Mouse (Mus musculus) hindbrain, embryonic 11.5 days (tissue): ENCODE measurements at regions not wholly inside any gene's neighbourhood (a gene's known extent, or its start where the extent isn't known, plus 50 kb on each side); places are given as distances from the start of the nearest gene placed in this dataset.

Experiments used
- ATAC-seq: fragments of 200-750 bp; cut with Nextera tagmentation; 2 replicates; pipeline ENCODE4 v1.8.0; 2017; ENCODE audit warnings: mild to moderate bottlenecking, moderate TSS enrichment, moderate library complexity; ENCODE audit not compliant: low FRiP score
- DNase-seq: peaks from one replicate; pipeline ENCODE4 v3.0.0-alpha.2; 2015; ENCODE audit warnings: low spot score
- H3K27ac ChIP-seq: fragments of 300-500 bp; sonication (generic); 2 replicates; pipeline ENCODE4 v1.5.1; 2014; ENCODE audit warnings: mild to moderate bottlenecking, low read depth, low read length
- H3K27me3 ChIP-seq: fragments of 300-500 bp; sonication (generic); 2 replicates; pipeline ENCODE4 v1.6.1; 2014; ENCODE audit warnings: mild to moderate bottlenecking, low read length, moderate library complexity, mixed read lengths; ENCODE audit not compliant: control insufficient read depth, insufficient read depth
- H3K36me3 ChIP-seq: fragments of 300-500 bp; sonication (generic); 2 replicates; pipeline ENCODE4 v1.6.1; 2014; ENCODE audit warnings: mild to moderate bottlenecking, low read length, moderate library complexity, mixed read lengths; ENCODE audit not compliant: control insufficient read depth, insufficient read depth
- H3K4me1 ChIP-seq: fragments of 300-500 bp; sonication (generic); replicated peaks from 2 replicates; pipeline ENCODE4 v1.6.1; 2014; ENCODE audit warnings: low read length, mixed read lengths; ENCODE audit not compliant: control insufficient read depth, insufficient read depth
- H3K4me2 ChIP-seq: fragments of 300-500 bp; sonication (generic); replicated peaks from 2 replicates; pipeline ENCODE4 v1.6.1; 2014; ENCODE audit warnings: mild to moderate bottlenecking, low read depth, low read length
- H3K4me3 ChIP-seq: fragments of 300-500 bp; sonication (generic); 2 replicates; pipeline ENCODE4 v1.5.1; 2014; ENCODE audit warnings: low read depth, low read length
- H3K9ac ChIP-seq: fragments of 300-500 bp; sonication (generic); 2 replicates; pipeline ENCODE4 v1.6.1; 2014; ENCODE audit warnings: low read depth, low read length
- H3K9me3 ChIP-seq: fragments of 300-500 bp; sonication (generic); 2 replicates; pipeline ENCODE4 v1.6.1; 2016; ENCODE audit warnings: low read length; ENCODE audit not compliant: control insufficient read depth
- WGBS: fragments of 180-500 bp; shearing (Covaris S2); extraction: QIAGEN DNeasy Blood & Tissue Kit; methylation state at CpG from one replicate; pipeline ENCODE4 v1.1.7; 2014; 5-methylcytosine and 5-hydroxymethylcytosine counted together

GRCm38 (mm10) chr4:47845239-47845638, 199.7 kb upstream of the Nr4a3 start:
- Histone ChIP-seq H3K27me3 (no peaks in the 10 kb centered on the region), H3K4me2 (no peak overlapping the region), H3K27ac (no peak overlapping the region), H3K9ac (no peak overlapping the region), H3K36me3 (no peaks in the 10 kb centered on the region), H3K9me3 (no peaks in the 10 kb centered on the region), H3K4me1 (no peaks in the 10 kb centered on the region), H3K4me3 (no peak overlapping the region)
- DNase-seq, result peak; percentile 8
- 49% methylated on average over 4 of the region's 4 CpGs for WGBS
- ATAC-seq, result no peak

- H3K4me2 ChIP-seq, result no peak overlapping the region
- H3K9ac ChIP-seq, result no peak overlapping the region
- H3K4me1 ChIP-seq, result no peaks in the 10 kb centered on the region
- DNase-seq (no peak), ATAC-seq (no peak)
- no peaks in the 10 kb centered on the region for H3K9me3 ChIP-seq
- 66% methylated on average over 12 of the region's 12 CpGs for WGBS
- H3K27me3 ChIP-seq, result no peaks in the 10 kb centered on the region
- H3K4me3 ChIP-seq, result no peak overlapping the region
- no peak overlapping the region for H3K27ac ChIP-seq
- H3K36me3 ChIP-seq, result no peaks in the 10 kb centered on the region
These were observed 198.3 kb upstream of the Nr4a3 start for GRCm38 (mm10) chr4:47846389-47847318.

- Histone ChIP-seq H3K9ac (no peak overlapping the region), H3K4me2 (no peak overlapping the region), H3K4me3 (no peak overlapping the region), H3K27me3 (no peaks in the 10 kb centered on the region), H3K9me3 (no peaks in the 10 kb centered on the region), H3K27ac (no peak overlapping the region), H3K36me3 (no peaks in the 10 kb centered on the region), H3K4me1 (no peaks in the 10 kb centered on the region)
- ATAC-seq, result no peak
- 62% methylated on average over 6 of the region's 6 CpGs for WGBS
- no peak for DNase-seq
These were observed 183.8 kb upstream of the Nr4a3 start for GRCm38 (mm10) chr4:47861151-47861550.

GRCm38 (mm10) chr4:47870010-47870637, 174.8 kb upstream of the Nr4a3 start:
- Histone ChIP-seq H3K36me3 (no peaks in the 10 kb centered on the region), H3K27ac (0 out of 2 replicates have a peak overlapping the region, but pooled peaks have one; percentile 5), H3K4me1 (no peaks in the 10 kb centered on the region), H3K27me3 (no peaks in the 10 kb centered on the region), H3K4me2 (no peak overlapping the region), H3K9ac (no peak overlapping the region), H3K9me3 (no peaks in the 10 kb centered on the region), H3K4me3 (no peak overlapping the region)
- no peak for ATAC-seq
- no peak for DNase-seq
- 85% methylated on average over 7 of the region's 7 CpGs for WGBS

DNA sequence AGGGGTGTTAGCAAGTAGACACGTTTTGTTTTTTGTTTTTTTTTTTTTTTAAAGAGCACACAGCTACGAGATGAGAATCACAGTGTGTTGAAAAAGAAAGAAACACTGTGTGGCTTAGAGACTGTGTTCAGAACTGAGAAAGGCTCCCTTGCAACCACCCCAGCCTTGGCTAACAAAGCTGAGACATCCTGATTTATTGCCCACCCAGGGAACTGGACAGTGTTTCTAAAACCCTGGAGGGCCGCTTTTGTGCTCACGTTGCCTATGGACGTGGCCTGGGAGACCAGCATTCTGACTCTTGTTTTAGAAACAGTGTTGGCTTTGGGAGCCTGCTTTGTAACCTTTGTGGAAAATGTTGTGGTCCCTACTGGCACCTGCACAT, 174.3 kb upstream of the Nr4a3 start:
- peak; percentile 53; the same call in 1 of the 2 replicates for ATAC-seq
- WGBS, result 36% methylated on average over 5 of the region's 5 CpGs

DNA sequence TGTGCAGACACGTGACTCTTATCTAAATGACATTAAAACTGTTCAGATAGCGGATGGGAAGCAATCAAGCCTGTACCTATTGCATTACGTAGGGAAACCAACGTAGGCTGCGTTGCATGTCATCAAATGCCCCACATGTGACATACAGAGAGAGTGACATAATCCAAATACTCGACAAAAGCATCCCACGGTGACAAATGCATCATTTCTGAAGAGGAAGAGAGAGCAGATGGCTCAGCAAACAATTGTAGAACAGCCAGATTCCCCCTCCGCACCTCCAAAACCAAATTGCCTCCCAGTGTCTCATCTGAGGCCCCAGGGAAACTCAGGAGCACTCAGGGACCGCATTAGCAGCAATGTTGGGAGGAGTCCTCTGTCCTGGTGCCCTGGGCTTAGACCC, 163.4 kb upstream of the Nr4a3 start:
- H3K4me2 ChIP-seq, result no peak overlapping the region
- 77% methylated on average over 9 of the region's 9 CpGs for WGBS
- H3K27me3 ChIP-seq, result no peaks in the 10 kb centered on the region
- H3K4me3 ChIP-seq, result no peak overlapping the region
- no peaks in the 10 kb centered on the region for H3K4me1 ChIP-seq
- H3K27ac ChIP-seq, result no peak overlapping the region
- no peaks in the 10 kb centered on the region for H3K36me3 ChIP-seq
- H3K9ac ChIP-seq, result no peak overlapping the region
- ATAC-seq, result no peak
- H3K9me3 ChIP-seq, result no peaks in the 10 kb centered on the region
- DNase-seq, result no peak

More for the DNA sequence above, 174.3 kb upstream of the Nr4a3 start:
- Histone ChIP-seq H3K27ac (no peak overlapping the region), H3K4me1 (no peaks in the 10 kb centered on the region), H3K9ac (no peak overlapping the region), H3K9me3 (no peaks in the 10 kb centered on the region), H3K36me3 (no peaks in the 10 kb centered on the region), H3K27me3 (no peaks in the 10 kb centered on the region), H3K4me3 (no peak overlapping the region), H3K4me2 (no peak overlapping the region)
- DNase-seq, result peak; percentile 5

DNA sequence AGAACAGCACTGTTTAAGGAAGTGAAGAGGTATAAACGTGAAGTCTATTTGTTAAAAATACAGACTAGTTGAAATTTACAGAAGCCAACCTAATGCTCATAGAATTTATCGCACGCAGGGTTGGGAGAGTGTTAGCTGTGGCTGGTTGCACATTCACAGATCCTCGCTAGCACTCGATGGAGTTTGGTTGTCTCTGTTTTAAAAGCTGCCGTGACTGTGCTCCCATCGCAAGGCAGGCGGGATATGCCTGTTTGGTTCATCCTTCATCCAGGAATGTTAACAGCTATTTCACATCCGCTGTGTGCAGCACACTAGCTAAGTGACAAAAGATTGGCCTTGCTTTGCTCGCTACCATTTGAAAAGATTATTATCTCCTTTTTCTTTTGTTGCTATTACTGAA, 162.9 kb upstream of the Nr4a3 start:
- H3K4me2 ChIP-seq, result no peak overlapping the region
- no peaks in the 10 kb centered on the region for H3K9me3 ChIP-seq
- H3K27ac ChIP-seq, result no peak overlapping the region
- WGBS, result 83% methylated on average over 10 of the region's 10 CpGs
- DNase-seq (no peak), ATAC-seq (no peak)
- H3K9ac ChIP-seq, result no peak overlapping the region
- H3K4me1 ChIP-seq, result no peaks in the 10 kb centered on the region
- H3K36me3 ChIP-seq, result no peaks in the 10 kb centered on the region
- H3K27me3 ChIP-seq, result no peaks in the 10 kb centered on the region
- no peak overlapping the region for H3K4me3 ChIP-seq

- Histone ChIP-seq H3K9me3 (no peaks in the 10 kb centered on the region), H3K36me3 (no peaks in the 10 kb centered on the region), H3K4me2 (no peak overlapping the region), H3K27me3 (no peaks in the 10 kb centered on the region), H3K4me3 (no peak overlapping the region), H3K27ac (no peak overlapping the region), H3K9ac (no peak overlapping the region), H3K4me1 (no peaks in the 10 kb centered on the region)
- ATAC-seq, result no peak
- 56% methylated on average over 7 of the region's 7 CpGs for WGBS
- DNase-seq, result no peak
These were observed 145.4 kb upstream of the Nr4a3 start for GRCm38 (mm10) chr4:47899579-47899978.

DNA sequence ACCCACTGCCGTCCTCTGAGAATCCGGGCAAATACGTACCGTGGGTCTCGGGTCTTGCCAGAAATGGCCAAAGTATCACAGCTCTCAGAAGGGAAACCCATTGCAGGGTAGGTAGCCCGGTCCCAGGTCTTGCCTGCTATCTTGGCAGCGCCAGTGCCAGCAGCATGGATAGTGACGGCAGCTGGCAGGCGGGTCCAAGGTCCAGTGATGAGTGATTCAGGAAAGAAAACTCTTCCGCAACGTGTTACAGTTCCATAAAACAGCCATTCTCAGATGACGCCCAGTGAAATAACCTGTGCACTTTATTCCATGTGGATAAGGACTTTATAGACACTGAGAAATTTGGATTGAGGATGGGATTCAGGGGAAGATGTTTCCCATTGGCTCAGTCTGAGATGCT, 142.2 kb upstream of the Nr4a3 start:
- 95% methylated on average over 12 of the region's 12 CpGs for WGBS
- no peaks in the 10 kb centered on the region for H3K4me1 ChIP-seq
- no peaks in the 10 kb centered on the region for H3K27me3 ChIP-seq
- ATAC-seq (no peak), DNase-seq (no peak)
- H3K27ac ChIP-seq, result no peak overlapping the region
- no peaks in the 10 kb centered on the region for H3K36me3 ChIP-seq
- no peak overlapping the region for H3K4me3 ChIP-seq
- H3K9me3 ChIP-seq, result no peaks in the 10 kb centered on the region; the same call in 1 of the 2 replicates
- H3K9ac ChIP-seq, result no peak overlapping the region
- H3K4me2 ChIP-seq, result no peak overlapping the region
